Mouse (Mus musculus) spleen, adult 2 months (tissue): ENCODE data around the gene Tekt1. TPM values are rescaled to one million over a fixed set of nuclear protein-coding genes. Genes with fewer than 3 reads are reported as not detected.

Experiments
- DNase-seq, 2 experiments: peaks; one replicate each; pipeline versions ENCODE4 v3.0.0 to v3.0.0-alpha.2; 2012 to 2021; ENCODE audit warnings: low spot score in 2 of 2, low read depth in 1 of 2
- H3K27ac ChIP-seq: fragments of 200-500 bp; 2 replicates; pipeline ENCODE4 v1.5.1; 2012; ENCODE audit warnings: low read length, inconsistent platforms; ENCODE audit not compliant: insufficient read depth
- H3K27me3 ChIP-seq: fragments of 200-500 bp; 2 replicates; pipeline ENCODE4 v1.6.1; 2012; ENCODE audit warnings: mild to moderate bottlenecking, moderate library complexity, low read length, inconsistent platforms; ENCODE audit not compliant: control insufficient read depth, insufficient read depth
- H3K36me3 ChIP-seq: fragments of 200-500 bp; 2 replicates; pipeline ENCODE4 v1.6.1; 2012; ENCODE audit warnings: mild to moderate bottlenecking, low read length, inconsistent platforms; ENCODE audit not compliant: control insufficient read depth, insufficient read depth
- H3K4me1 ChIP-seq: fragments of 200-500 bp; 2 replicates; pipeline ENCODE4 v1.6.1; 2011; ENCODE audit warnings: inconsistent platforms; ENCODE audit not compliant: control insufficient read depth, insufficient read depth, insufficient read length
- H3K4me3 ChIP-seq: fragments of 200-500 bp; 2 replicates; pipeline ENCODE4 v1.5.1; 2011; ENCODE audit warnings: mild to moderate bottlenecking, inconsistent platforms; ENCODE audit not compliant: insufficient read depth, insufficient read length; ENCODE audit errors: extremely low read depth
- CTCF ChIP-seq: fragments of 200-500 bp; IDR thresholded peaks from 2 replicates; pipeline ENCODE4 v1.5.1; 2011; ENCODE audit warnings: mild to moderate bottlenecking, inconsistent platforms; ENCODE audit not compliant: insufficient read depth, insufficient read length, insufficient replicate concordance; ENCODE audit errors: extremely low read depth
- POLR2A ChIP-seq: fragments of 200-500 bp; IDR thresholded peaks from 2 replicates; pipeline ENCODE4 v1.6.1; 2011; ENCODE audit warnings: low read depth, low read length, inconsistent platforms
- WGBS: fragments of 180-500 bp; shearing (Covaris S2); methylation state at CpG from one replicate; pipeline ENCODE4 v1.1.7; 2018; 5-methylcytosine and 5-hydroxymethylcytosine counted together
- polyA plus RNA-seq: library from polyadenylated mRNA; depleted of rRNA; stranded (reverse); fragments of >200 nt; gene quantifications from 2 replicates; pipeline ENCODE4 v1.2.3, GENCODE M21; 2012

The Tekt1 gene
- polyA plus RNA-seq, 1 experiment, result not detected

- H3K4me3 ChIP-seq, result no peak overlapping the region
- H3K27ac ChIP-seq, result no peak overlapping the region
- H3K4me1 ChIP-seq, result no peaks in the 10 kb centered on the region
- 93% methylated on average over 8 of the region's 8 CpGs for WGBS
- no peak for DNase-seq
- TF ChIP-seq POLR2A (no peak), CTCF (no peak)
- H3K27me3 ChIP-seq, result no peaks in the 10 kb centered on the region
- H3K36me3 ChIP-seq, result no peaks in the 10 kb centered on the region
These were observed 35.7 kb upstream of the Tekt1 start for GRCm38 (mm10) chr11:72397811-72398525.

GRCm38 (mm10) chr11:72397072-72397471 lies 34.8 kb upstream of the Tekt1 start:
- Histone ChIP-seq H3K36me3 (no peaks in the 10 kb centered on the region), H3K4me3 (no peak overlapping the region), H3K27ac (0 out of 2 replicates have a peak overlapping the region, but pooled peaks have one; percentile 1), H3K27me3 (no peaks in the 10 kb centered on the region), H3K4me1 (no peaks in the 10 kb centered on the region)
- TF ChIP-seq POLR2A, result no peak
- no peak for TF ChIP-seq CTCF
- 79% methylated on average over 10 of the region's 10 CpGs for WGBS
- no peak for DNase-seq

- Histone ChIP-seq H3K27me3 (no peaks in the 10 kb centered on the region), H3K4me1 (no peaks in the 10 kb centered on the region), H3K36me3 (no peaks in the 10 kb centered on the region), H3K27ac (0 out of 2 replicates have a peak overlapping the region, but pooled peaks have one; percentile 1), H3K4me3 (no peak overlapping the region)
- DNase-seq, result no peak
- TF ChIP-seq POLR2A, result no peak
- TF ChIP-seq CTCF, result no peak
- 76% methylated on average over 7 of the region's 7 CpGs for WGBS
These were observed 34.4 kb upstream of the Tekt1 start for GRCm38 (mm10) chr11:72396621-72397020.

GRCm38 (mm10) chr11:72395652-72396051 lies 33.4 kb upstream of the Tekt1 start:
- Histone ChIP-seq H3K4me1 (no peaks in the 10 kb centered on the region), H3K4me3 (no peak overlapping the region), H3K27me3 (no peaks in the 10 kb centered on the region), H3K36me3 (no peaks in the 10 kb centered on the region), H3K27ac (no peak overlapping the region)
- DNase-seq, result no peak
- no peak for TF ChIP-seq POLR2A
- TF ChIP-seq CTCF, result no peak
- 84% methylated on average over 6 of the region's 6 CpGs for WGBS

GRCm38 (mm10) chr11:72394694-72395093 lies 32.5 kb upstream of the Tekt1 start:
- TF ChIP-seq CTCF, result no peak
- TF ChIP-seq POLR2A, result no peak
- H3K27ac ChIP-seq, result no peak overlapping the region
- no peak overlapping the region for H3K4me3 ChIP-seq
- DNase-seq, result no peak
- H3K27me3 ChIP-seq, result no peaks in the 10 kb centered on the region
- no peaks in the 10 kb centered on the region for H3K4me1 ChIP-seq
- H3K36me3 ChIP-seq, result no peaks in the 10 kb centered on the region
- 48% methylated on average over 2 of the region's 2 CpGs for WGBS

GRCm38 (mm10) chr11:72393669-72394068 lies 31.4 kb upstream of the Tekt1 start:
- H3K27ac ChIP-seq, result no peak overlapping the region
- no peaks in the 10 kb centered on the region for H3K27me3 ChIP-seq
- DNase-seq, result no peak
- 74% methylated on average over 5 of the region's 5 CpGs for WGBS
- no peaks in the 10 kb centered on the region for H3K36me3 ChIP-seq
- no peak for TF ChIP-seq CTCF
- TF ChIP-seq POLR2A, result no peak
- H3K4me1 ChIP-seq, result no peaks in the 10 kb centered on the region
- H3K4me3 ChIP-seq, result no peak overlapping the region

- 54% methylated on average over 3 of the region's 3 CpGs for WGBS
- TF ChIP-seq POLR2A (no peak), CTCF (no peak)
- no peak for DNase-seq
- Histone ChIP-seq H3K36me3 (no peaks in the 10 kb centered on the region), H3K4me3 (no peak overlapping the region), H3K27me3 (no peaks in the 10 kb centered on the region), H3K4me1 (no peaks in the 10 kb centered on the region), H3K27ac (no peak overlapping the region)
These were observed 31.0 kb upstream of the Tekt1 start for GRCm38 (mm10) chr11:72393243-72393642.
